Mouse (Mus musculus) spleen, postnatal 10 days (tissue): ENCODE data around the gene Chaf1a.
"Not testable (repeated sequence)": the region's sequence is repeated elsewhere in the genome, so short reads cannot be mapped to it uniquely, and the experiment has no call there.

ENCODE experiments used
- DNase-seq, 2 experiments: peaks; one replicate each; pipeline ENCODE4 v3.0.0; 2021 to 2022; ENCODE audit warnings: low spot score in 2 of 2

The Chaf1a gene

GRCm38 (mm10) chr17:56038583-56039261 is 1.5 kb upstream of the Chaf1a start:
- no peak for DNase-seq

- no peak for DNase-seq
Measured at GRCm38 (mm10) chr17:56039345-56039744, 894 bp upstream of the Chaf1a start.

GRCm38 (mm10) chr17:56040857-56041163 is 571 bp downstream of the Chaf1a start:
- DNase-seq, result peak in 1 of 2 experiments; percentile 43

GRCm38 (mm10) chr17:56051369-56051768 is 11.1 kb downstream of the Chaf1a start:
- DNase-seq, result no peak

GRCm38 (mm10) chr17:56054938-56055337 is 14.7 kb downstream of the Chaf1a start:
- no peak for DNase-seq

- no peak for DNase-seq
Measured at GRCm38 (mm10) chr17:56055945-56056678, 15.9 kb downstream of the Chaf1a start.

GRCm38 (mm10) chr17:56057381-56058120 is 17.3 kb downstream of the Chaf1a start:
- DNase-seq, result no peak

- DNase-seq, result no peak
Measured at GRCm38 (mm10) chr17:56062081-56062480, 21.8 kb downstream of the Chaf1a start.

GRCm38 (mm10) chr17:56065715-56066114 is 25.5 kb downstream of the Chaf1a start:
- not testable (repeated sequence) for DNase-seq

- DNase-seq, result no peak
Measured at GRCm38 (mm10) chr17:56066451-56066850, 26.2 kb downstream of the Chaf1a start.

- DNase-seq, result no peak
Measured at GRCm38 (mm10) chr17:56069066-56069465, 28.8 kb downstream of the Chaf1a start.

GRCm38 (mm10) chr17:56071126-56071525 is 30.9 kb downstream of the Chaf1a start:
- no peak for DNase-seq

- DNase-seq, result no peak
Measured at GRCm38 (mm10) chr17:56072243-56072642, 32.0 kb downstream of the Chaf1a start.

GRCm38 (mm10) chr17:56074097-56074826 is 34.0 kb downstream of the Chaf1a start:
- peak; percentile 76 to 92 for DNase-seq

- peak; percentile 85 to 98 for DNase-seq
Measured at GRCm38 (mm10) chr17:56074827-56075208, 34.6 kb downstream of the Chaf1a start, which contains the start of gene Ubxn6. TSS of gene Ubxn6 (minus strand) at chr17:56075028.

- no peak for DNase-seq
Measured at GRCm38 (mm10) chr17:56077523-56077922, 37.3 kb downstream of the Chaf1a start.

- peak in 1 of 2 experiments; percentile 28 for DNase-seq
Measured at GRCm38 (mm10) chr17:56078361-56078760, 38.1 kb downstream of the Chaf1a start.

GRCm38 (mm10) chr17:56078880-56079795 is 38.9 kb downstream of the Chaf1a start, which contains the start of gene Hdgfl2:
TSS of gene Hdgfl2 (plus strand) at chr17:56079634.
- peak; percentile 99 to 100 for DNase-seq

- DNase-seq, result no peak
Measured at GRCm38 (mm10) chr17:56079921-56080320, 39.7 kb downstream of the Chaf1a start.

GRCm38 (mm10) chr17:56080781-56081585 is 40.7 kb downstream of the Chaf1a start:
- no peak for DNase-seq
